Mouse (Mus musculus) liver, embryonic 14.5 days (tissue): Measurements from ENCODE around the gene Mvk.

Experiments
- CTCF ChIP-seq: IDR thresholded peaks from 2 replicates; pipeline ENCODE4 v1.5.1; 2016; ENCODE audit warnings: antibody characterized with exemption, low read depth, control low read depth
- EP300 ChIP-seq: IDR thresholded peaks from 2 replicates; pipeline ENCODE4 v1.6.1; 2016; ENCODE audit warnings: antibody characterized with exemption, low read depth

DNA sequence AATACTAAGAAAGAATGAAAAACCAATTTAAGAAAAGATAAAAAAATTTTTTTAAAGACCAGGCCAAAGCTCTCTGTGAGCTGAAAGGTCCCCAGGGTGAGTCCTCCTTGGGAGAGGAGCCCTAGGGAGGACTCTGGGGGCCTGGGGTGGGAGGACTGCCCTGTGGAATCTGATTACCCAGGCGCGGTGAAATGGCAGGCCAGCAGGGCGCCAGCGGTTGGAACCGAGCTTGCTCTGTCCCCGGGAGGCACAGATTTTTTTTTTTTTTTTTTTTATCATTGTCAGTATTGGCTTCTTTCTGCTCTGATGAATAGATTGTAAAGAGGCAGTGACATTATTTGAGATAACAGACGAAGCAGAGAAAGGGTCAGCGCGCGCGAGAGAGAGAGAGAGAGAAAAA, 22.9 kb downstream of the Mvk start:
- TF ChIP-seq CTCF, result no peak
- TF ChIP-seq EP300, result no peak
